Mouse (Mus musculus): ENCODE measurements around the gene Fgfr2. TPM values are rescaled to one million over a fixed set of nuclear protein-coding genes. Genes with fewer than 3 reads are reported as not detected.

Fgfr2 gene
- polyA plus RNA-seq, 1 experiment from 2014 or later = 20.3 TPM

DNA sequence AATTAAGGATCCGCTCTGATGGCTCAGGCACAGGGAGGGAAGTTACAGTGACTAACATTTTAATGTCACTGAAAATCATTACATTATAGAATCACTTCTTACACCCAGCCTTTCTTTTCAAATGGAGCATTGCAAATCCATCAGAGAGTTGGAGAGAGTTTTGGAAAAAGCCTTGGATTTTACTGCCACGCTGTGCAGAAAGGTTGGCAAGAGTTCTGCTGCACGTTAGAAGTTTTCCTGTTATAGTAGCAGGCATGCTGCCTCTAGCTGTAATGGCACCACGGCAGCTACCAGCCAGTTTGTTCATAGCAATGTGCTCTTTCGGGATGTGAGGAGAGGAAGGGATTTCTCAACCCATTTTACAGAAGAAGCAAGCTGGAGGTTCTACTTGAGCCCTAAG lies 948.4 kb downstream of the Fgfr2 start:
- Histone ChIP-seq H3K4me2 (ENCODE audit: low read depth, low read length) (no peak overlapping the region), H3K4me3 (ENCODE audit: low read length) (no peak overlapping the region), H3K27ac (ENCODE audit: low read length) (no peak overlapping the region), H3K36me3 (ENCODE audit: control insufficient read depth, insufficient read depth) (no peaks in the 10 kb centered on the region), H3K9ac (ENCODE audit: low read length) (no peak overlapping the region), H3K9me3 (replicated peaks; ENCODE audit: control insufficient read depth, low read length) (no peaks in the 10 kb centered on the region), H3K4me1 (ENCODE audit: control insufficient read depth, insufficient read depth, low read length) (no peaks in the 10 kb centered on the region), H3K27me3 (ENCODE audit: control insufficient read depth, insufficient read depth, low read length) (no peaks in the 10 kb centered on the region)
- 70% methylated on average over 5 of the region's 5 CpGs for WGBS
- ATAC-seq (replicated peaks; ENCODE audit: extremely low read depth, insufficient read depth, low FRiP score) = no peak

DNA sequence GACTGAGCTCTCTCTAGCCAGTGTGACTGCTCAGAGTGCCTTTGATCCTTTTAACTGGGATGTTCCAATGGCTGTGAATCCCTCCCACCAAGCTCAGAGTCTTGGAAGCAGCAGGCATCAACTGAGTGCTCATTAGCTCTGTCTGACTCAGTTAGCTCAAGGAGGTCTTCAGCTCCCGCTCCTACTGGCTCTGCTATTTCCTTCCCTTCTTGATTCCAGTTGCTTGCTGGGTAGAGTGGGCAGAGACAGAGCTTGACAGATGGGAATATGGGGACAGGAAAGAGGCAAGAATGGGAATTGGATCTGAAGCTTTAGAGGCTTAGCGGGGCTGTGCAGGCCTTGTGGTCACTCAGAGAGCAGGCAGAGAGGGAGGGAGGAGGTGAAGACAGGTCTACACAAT lies 948.9 kb downstream of the Fgfr2 start:
- no peak overlapping the region for H3K27ac ChIP-seq (ENCODE audit: low read length)
- no peaks in the 10 kb centered on the region for H3K4me1 ChIP-seq (ENCODE audit: control insufficient read depth, insufficient read depth, low read length)
- H3K36me3 ChIP-seq (ENCODE audit: control insufficient read depth, insufficient read depth) = no peaks in the 10 kb centered on the region
- H3K4me3 ChIP-seq (ENCODE audit: low read length) = no peak overlapping the region
- H3K4me2 ChIP-seq (ENCODE audit: low read depth, low read length) = no peak overlapping the region
- no peaks in the 10 kb centered on the region for H3K9me3 ChIP-seq (replicated peaks; ENCODE audit: control insufficient read depth, low read length)
- H3K27me3 ChIP-seq (ENCODE audit: control insufficient read depth, insufficient read depth, low read length) = no peaks in the 10 kb centered on the region
- no peak overlapping the region for H3K9ac ChIP-seq (ENCODE audit: low read length)
- ATAC-seq (replicated peaks; ENCODE audit: extremely low read depth, insufficient read depth, low FRiP score) = no peak
- WGBS = 53% methylated on average over 2 of the region's 2 CpGs

DNA sequence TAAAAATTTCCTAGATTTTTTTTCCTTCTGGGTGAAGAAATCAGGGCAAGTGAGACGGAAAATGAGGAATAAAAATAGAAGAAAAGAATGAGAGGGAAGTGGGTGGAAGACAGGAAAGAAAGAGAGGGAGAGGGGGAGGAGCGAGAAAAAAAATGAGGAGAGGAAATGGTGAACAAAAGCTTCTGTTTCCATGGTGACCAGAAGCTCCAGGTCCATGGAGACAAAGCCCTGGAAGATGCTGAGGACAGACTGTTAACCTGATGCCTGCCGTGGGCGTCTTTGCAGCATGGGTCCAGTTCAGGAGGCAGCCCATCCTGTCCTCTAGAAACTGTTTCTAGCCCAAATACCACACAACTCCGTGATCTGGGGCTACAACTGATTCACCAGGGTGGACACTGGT lies 950.9 kb downstream of the Fgfr2 start:
- Histone ChIP-seq H3K4me3 (ENCODE audit: low read length) (no peak overlapping the region), H3K9me3 (replicated peaks; ENCODE audit: control insufficient read depth, low read length) (no peaks in the 10 kb centered on the region), H3K9ac (ENCODE audit: low read length) (no peak overlapping the region), H3K4me2 (ENCODE audit: low read depth, low read length) (no peak overlapping the region), H3K27me3 (ENCODE audit: control insufficient read depth, insufficient read depth, low read length) (no peaks in the 10 kb centered on the region), H3K4me1 (ENCODE audit: control insufficient read depth, insufficient read depth, low read length) (no peaks in the 10 kb centered on the region), H3K36me3 (ENCODE audit: control insufficient read depth, insufficient read depth) (no peaks in the 10 kb centered on the region), H3K27ac (ENCODE audit: low read length) (no peak overlapping the region)
- ATAC-seq (replicated peaks; ENCODE audit: extremely low read depth, insufficient read depth, low FRiP score) = no peak
- WGBS = 70% methylated on average over 5 of the region's 5 CpGs

DNA sequence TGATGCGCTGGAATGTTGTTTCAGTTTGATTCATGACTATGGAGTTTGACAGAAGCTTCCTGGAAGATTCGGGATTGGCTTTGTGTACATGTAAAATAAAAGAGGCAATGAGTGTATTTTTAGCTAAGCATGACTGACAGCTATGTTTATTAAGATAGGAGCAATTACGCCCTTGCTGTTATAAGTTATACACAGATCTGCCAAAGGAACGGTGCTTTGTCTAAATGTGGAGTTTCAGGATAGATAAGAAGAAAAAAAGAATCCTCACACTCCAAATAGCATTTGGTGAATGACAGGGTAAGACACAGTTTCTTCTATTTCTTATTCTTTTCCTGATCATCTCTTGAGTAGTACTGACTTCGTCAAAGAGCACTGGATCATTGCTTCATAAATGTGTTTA lies 951.4 kb downstream of the Fgfr2 start:
- H3K36me3 ChIP-seq (ENCODE audit: control insufficient read depth, insufficient read depth) = no peaks in the 10 kb centered on the region
- ATAC-seq (replicated peaks; ENCODE audit: extremely low read depth, insufficient read depth, low FRiP score) = no peak
- no peak overlapping the region for H3K4me3 ChIP-seq (ENCODE audit: low read length)
- no peak overlapping the region for H3K9ac ChIP-seq (ENCODE audit: low read length)
- H3K9me3 ChIP-seq (replicated peaks; ENCODE audit: control insufficient read depth, low read length) = no peaks in the 10 kb centered on the region
- 58% methylated on average over 5 of the region's 5 CpGs for WGBS
- H3K27ac ChIP-seq (ENCODE audit: low read length) = no peak overlapping the region
- H3K4me2 ChIP-seq (ENCODE audit: low read depth, low read length) = no peak overlapping the region
- H3K4me1 ChIP-seq (ENCODE audit: control insufficient read depth, insufficient read depth, low read length) = no peaks in the 10 kb centered on the region
- no peaks in the 10 kb centered on the region for H3K27me3 ChIP-seq (ENCODE audit: control insufficient read depth, insufficient read depth, low read length)

DNA sequence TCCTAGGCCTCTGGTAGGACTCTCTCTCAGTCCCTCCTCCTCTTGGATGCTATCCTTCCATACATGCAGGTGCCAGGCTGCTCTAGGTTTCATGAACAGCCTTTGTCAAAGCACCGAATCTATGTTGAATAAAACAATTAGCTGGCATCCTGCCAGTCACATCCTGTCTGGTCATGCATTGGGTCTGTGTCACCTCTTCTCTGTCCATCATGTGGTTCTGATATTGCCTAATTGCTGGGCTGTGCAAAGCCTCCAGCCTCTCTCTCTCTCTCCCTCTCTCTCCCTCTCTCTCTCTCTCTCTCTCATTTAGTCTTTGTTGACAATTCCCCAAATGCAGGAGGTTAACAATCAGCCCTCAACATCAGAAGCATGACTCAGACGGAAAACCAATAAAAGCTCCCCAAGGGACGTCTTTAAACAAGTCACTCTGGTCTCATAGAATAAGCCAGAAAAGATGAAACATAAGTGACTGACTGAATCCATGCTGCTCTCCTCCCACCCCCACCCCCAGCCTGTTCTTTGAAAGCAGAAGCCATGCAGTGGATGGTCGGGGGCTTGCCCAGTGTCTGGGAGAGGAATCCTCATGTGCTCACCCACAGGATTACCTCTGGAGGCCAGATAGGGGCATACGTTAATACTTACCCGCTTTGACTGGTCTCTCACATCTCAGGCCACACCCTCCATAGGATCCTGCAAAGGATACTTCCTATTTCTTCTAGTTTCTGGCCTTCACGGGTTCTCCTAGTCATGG lies 953.6 kb downstream of the Fgfr2 start:
- no peak overlapping the region for H3K9ac ChIP-seq (ENCODE audit: low read length)
- H3K9me3 ChIP-seq (replicated peaks; ENCODE audit: control insufficient read depth, low read length) = no peaks in the 10 kb centered on the region
- H3K4me1 ChIP-seq (ENCODE audit: control insufficient read depth, insufficient read depth, low read length) = no peaks in the 10 kb centered on the region
- WGBS = 57% methylated on average over 7 of the region's 7 CpGs
- H3K4me3 ChIP-seq (ENCODE audit: low read length) = no peak overlapping the region
- H3K27ac ChIP-seq (ENCODE audit: low read length) = no peak overlapping the region
- ATAC-seq (replicated peaks; ENCODE audit: extremely low read depth, insufficient read depth, low FRiP score) = no peak
- H3K27me3 ChIP-seq (ENCODE audit: control insufficient read depth, insufficient read depth, low read length) = no peaks in the 10 kb centered on the region
- H3K36me3 ChIP-seq (ENCODE audit: control insufficient read depth, insufficient read depth) = no peaks in the 10 kb centered on the region
- no peak overlapping the region for H3K4me2 ChIP-seq (ENCODE audit: low read depth, low read length)

DNA sequence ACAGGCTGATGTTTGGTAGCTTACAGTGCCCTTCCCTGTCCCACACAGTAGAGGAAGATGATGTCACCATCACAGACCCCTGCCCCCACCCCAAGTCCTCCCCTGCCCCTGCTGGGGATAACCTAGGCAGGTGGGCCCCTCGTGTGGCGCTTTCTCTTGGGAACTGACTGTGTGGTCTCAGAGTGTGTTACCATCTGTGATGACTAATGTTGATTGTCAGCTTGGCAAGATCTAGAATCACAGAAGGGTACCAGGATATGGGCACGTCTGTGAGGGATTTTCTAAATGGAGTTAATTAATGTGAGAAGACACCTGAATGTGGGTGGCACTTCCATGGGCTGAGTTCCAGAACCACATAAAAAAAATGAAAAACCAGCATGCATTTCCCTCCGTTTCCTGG lies 955.9 kb downstream of the Fgfr2 start:
- no peak overlapping the region for H3K27ac ChIP-seq (ENCODE audit: low read length)
- no peak for ATAC-seq (replicated peaks; ENCODE audit: extremely low read depth, insufficient read depth, low FRiP score)
- H3K27me3 ChIP-seq (ENCODE audit: control insufficient read depth, insufficient read depth, low read length) = no peaks in the 10 kb centered on the region
- WGBS = 61% methylated on average over 4 of the region's 4 CpGs
- no peak overlapping the region for H3K9ac ChIP-seq (ENCODE audit: low read length)
- H3K4me2 ChIP-seq (ENCODE audit: low read depth, low read length) = no peak overlapping the region
- no peaks in the 10 kb centered on the region for H3K9me3 ChIP-seq (replicated peaks; ENCODE audit: control insufficient read depth, low read length)
- no peak overlapping the region for H3K4me3 ChIP-seq (ENCODE audit: low read length)
- H3K4me1 ChIP-seq (ENCODE audit: control insufficient read depth, insufficient read depth, low read length) = no peaks in the 10 kb centered on the region
- H3K36me3 ChIP-seq (ENCODE audit: control insufficient read depth, insufficient read depth) = no peaks in the 10 kb centered on the region

DNA sequence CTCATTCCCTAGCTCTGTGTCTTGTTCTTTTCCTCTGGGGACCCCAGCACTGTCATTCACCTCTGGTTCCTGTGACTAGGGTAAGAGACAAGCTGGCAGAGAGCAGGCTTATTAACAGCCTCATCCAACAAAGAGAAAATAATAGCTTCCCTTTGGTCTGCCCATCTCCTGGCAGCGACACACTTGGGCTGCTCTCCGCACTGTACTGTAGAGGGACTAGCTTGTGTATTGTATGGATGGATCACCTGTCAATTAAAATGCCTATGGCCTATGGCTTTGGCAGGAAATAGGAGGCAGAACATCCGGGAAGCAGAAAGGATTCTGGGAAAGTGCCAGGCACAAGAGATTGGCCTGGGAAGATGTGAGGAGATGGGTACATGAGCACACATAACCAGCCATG lies 960.9 kb downstream of the Fgfr2 start:
- no peak overlapping the region for H3K9ac ChIP-seq (ENCODE audit: low read length)
- no peaks in the 10 kb centered on the region for H3K27me3 ChIP-seq (ENCODE audit: control insufficient read depth, insufficient read depth, low read length)
- H3K4me1 ChIP-seq (ENCODE audit: control insufficient read depth, insufficient read depth, low read length) = no peaks in the 10 kb centered on the region
- H3K4me2 ChIP-seq (ENCODE audit: low read depth, low read length) = no peak overlapping the region
- H3K36me3 ChIP-seq (ENCODE audit: control insufficient read depth, insufficient read depth) = no peaks in the 10 kb centered on the region
- H3K4me3 ChIP-seq (ENCODE audit: low read length) = no peak overlapping the region
- ATAC-seq (replicated peaks; ENCODE audit: extremely low read depth, insufficient read depth, low FRiP score) = no peak
- H3K9me3 ChIP-seq (replicated peaks; ENCODE audit: control insufficient read depth, low read length) = no peaks in the 10 kb centered on the region
- no peak overlapping the region for H3K27ac ChIP-seq (ENCODE audit: low read length)
- WGBS = 79% methylated on average over 3 of the region's 3 CpGs

DNA sequence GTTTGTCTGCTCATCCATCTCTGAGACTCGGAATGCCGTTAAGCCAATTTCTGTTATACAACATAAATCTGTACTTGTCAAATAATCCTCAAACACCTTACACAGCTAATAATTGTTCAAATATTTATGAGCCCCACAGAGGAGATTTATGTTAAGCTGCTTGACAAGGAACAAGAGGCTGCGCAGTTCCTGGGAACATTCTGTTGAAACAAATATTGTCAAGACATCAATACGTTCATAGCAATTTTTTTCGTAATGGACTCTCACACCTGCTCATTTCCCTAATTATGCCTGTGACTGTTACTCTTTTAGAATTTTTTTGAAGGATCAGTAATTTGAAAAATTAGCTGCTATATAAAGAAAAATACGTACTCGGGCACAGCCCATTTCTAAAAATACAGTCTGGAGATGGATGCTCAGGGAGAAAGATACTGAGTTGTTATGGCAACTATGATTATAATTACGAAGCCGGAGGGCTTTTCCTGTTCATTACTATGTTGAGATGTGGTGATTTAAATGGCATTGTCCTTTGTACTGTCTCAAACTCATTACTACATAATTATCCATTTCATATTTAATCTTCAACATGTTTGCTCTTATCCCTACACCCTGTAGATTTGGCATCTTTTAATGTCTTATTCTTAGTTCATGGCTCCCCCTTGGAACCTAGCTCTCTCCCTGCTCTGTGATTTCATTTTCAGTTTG lies 964.7 kb downstream of the Fgfr2 start:
- 80% methylated on average over 9 of the region's 9 CpGs for WGBS
- no peak overlapping the region for H3K4me3 ChIP-seq (ENCODE audit: low read length)
- peaks cover 23% of the 10 kb centered on the region for H3K27me3 ChIP-seq (ENCODE audit: control insufficient read depth, insufficient read depth, low read length)
- no peaks in the 10 kb centered on the region for H3K9me3 ChIP-seq (replicated peaks; ENCODE audit: control insufficient read depth, low read length)
- ATAC-seq (replicated peaks; ENCODE audit: extremely low read depth, insufficient read depth, low FRiP score) = no peak
- no peaks in the 10 kb centered on the region for H3K4me1 ChIP-seq (ENCODE audit: control insufficient read depth, insufficient read depth, low read length)
- H3K4me2 ChIP-seq (ENCODE audit: low read depth, low read length) = no peak overlapping the region
- H3K9ac ChIP-seq (ENCODE audit: low read length) = no peak overlapping the region
- H3K27ac ChIP-seq (ENCODE audit: low read length) = no peak overlapping the region
- no peaks in the 10 kb centered on the region for H3K36me3 ChIP-seq (ENCODE audit: control insufficient read depth, insufficient read depth)

DNA sequence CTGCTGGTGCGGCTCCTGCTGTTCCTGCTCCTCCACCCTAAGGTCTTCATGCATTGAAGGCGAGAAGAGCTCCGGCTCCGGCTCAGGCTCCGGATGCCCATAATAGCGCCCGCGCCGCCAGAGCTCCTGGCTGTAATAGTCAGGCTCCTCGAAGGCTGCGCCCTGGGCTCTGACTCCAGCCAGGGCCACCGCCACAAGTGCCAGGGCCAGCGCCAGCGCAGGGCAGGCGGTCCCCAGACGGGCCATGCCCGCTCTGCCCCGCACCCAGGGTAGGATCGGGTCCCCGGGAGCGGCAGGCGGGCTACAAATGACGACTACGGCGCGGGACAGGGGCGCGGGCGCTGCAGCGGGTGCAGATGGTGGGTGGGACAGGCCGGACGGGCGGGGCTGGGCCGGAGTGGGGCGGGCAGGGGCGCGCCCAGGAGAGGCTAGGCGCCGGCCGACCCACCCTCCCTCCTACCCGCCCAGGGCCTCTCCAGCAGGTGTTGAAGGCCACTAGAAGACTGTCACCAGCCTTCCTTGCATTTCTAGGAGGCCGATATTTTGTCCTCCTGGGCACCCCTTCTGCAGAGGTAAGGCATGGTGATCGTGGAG lies 968.7 kb downstream of the Fgfr2 start, which contains the start of gene Cpxm2:
Cpxm2 (minus strand) TSS at position 372 of the 594 bp plus-strand sequence.
- Histone ChIP-seq H3K4me3 (ENCODE audit: low read length) (peak within 1 kb of the TSS; percentile 36), H3K9me3 (replicated peaks; ENCODE audit: control insufficient read depth, low read length) (no peaks in the 10 kb centered on the region), H3K4me1 (ENCODE audit: control insufficient read depth, insufficient read depth, low read length) (no peaks in the 10 kb centered on the region), H3K9ac (ENCODE audit: low read length) (no peak within 1 kb of the TSS), H3K36me3 (ENCODE audit: control insufficient read depth, insufficient read depth) (no peaks in the 10 kb centered on the region), H3K27ac (ENCODE audit: low read length) (no peak within 1 kb of the TSS), H3K4me2 (ENCODE audit: low read depth, low read length) (peak within 1 kb of the TSS; percentile 55), H3K27me3 (ENCODE audit: control insufficient read depth, insufficient read depth, low read length) (peaks cover 31% of the 10 kb centered on the region)
- 5% methylated on average over 41 of the region's 43 CpGs for WGBS
- ATAC-seq (replicated peaks; ENCODE audit: extremely low read depth, insufficient read depth, low FRiP score) = no peak
